Mouse (Mus musculus) thymus, postnatal 14 days (tissue): ENCODE measurements around the gene Mis12.

Experiments
- DNase-seq: peaks from one replicate; pipeline ENCODE4 v3.0.0; 2021

Mis12 gene

DNA sequence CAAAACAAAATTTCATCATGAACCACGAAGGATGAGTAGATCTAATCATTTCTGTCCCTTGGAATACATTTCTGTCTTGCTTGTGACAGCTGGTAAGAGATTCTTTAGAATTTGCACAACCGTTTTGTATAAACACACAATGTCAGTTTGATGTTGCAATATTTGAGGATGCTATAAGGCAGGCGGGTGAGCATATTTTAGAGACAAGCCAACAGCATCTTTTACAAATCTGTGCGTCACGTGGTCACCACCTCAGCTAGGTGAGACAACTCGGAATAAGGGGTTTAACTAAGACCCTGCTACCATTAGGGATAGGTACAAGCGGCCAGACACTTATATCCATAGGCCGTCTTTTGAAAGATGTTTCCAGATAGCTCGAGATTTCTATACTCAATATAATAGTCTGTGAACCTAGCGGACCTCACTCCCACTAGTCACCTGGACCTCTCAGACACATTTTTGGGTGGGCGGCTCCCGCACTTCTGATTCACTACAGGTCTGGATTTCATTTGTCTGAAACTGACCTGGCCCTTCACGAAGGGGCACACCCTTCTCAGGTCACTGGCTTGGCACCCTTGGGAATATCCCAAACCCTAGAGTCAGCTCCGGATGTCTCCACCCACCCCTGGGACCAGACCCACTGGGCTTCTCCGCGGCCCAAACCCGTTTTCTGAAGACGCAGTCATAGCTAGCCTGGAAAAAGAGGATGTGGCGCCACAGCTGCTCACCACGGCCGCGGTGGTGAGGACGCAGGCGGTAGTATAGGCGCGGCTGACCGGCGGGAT, 803 bp upstream of the Mis12 start:
- DNase-seq = no peak

DNA sequence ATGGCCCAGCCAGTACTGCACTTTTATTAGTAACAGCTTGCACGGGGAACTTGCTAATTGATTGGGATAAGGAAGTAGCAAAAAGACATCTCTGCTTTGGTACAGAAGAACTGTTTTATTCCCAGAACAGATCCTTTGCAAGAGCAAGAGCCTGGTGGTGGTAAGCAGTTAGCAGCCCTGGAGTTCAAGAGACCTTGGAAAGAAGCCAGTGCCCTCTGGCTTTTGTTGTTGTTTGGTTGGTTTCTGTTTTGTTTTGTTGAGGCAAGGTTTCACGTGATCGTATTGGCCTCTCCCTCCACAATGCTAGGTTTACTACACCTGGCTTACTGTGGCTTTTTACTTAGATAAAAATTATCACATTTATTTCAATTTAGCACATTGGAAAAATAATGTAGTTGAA, 8.9 kb downstream of the Mis12 start:
- DNase-seq = no peak

DNA sequence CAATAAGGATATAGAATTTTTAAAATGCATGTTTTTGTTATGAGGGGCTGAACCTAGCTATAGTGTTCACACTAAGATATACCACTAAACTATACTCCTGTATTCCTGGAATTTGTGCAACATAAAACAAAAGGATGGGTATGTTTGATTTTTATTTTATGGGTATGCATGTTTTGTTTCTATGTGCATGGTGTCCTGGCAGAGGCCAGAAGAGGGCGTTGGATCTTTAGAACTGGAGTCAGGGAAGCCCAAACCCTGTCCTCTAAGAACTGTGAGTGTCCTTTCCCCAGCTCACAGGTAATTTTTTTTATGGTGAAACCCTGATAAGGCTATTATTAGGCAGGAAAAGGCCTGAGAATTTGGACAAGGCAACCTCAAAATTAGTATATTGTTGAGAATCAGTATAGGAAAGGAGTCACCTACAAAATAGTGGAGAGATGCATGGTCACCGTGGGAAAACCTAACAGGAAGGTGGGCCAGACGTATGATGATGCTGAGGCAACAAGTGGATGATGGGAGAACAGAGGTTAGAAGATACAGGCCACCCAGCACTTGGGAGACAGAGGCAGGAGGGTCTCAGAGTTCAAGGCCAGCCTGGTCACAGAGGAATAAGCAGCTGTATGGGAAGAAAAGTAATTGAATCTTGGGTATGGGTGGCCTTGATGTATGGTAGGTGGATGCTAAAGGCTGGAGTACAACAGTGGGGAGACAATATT, 10.2 kb downstream of the Mis12 start:
- no peak for DNase-seq

DNA sequence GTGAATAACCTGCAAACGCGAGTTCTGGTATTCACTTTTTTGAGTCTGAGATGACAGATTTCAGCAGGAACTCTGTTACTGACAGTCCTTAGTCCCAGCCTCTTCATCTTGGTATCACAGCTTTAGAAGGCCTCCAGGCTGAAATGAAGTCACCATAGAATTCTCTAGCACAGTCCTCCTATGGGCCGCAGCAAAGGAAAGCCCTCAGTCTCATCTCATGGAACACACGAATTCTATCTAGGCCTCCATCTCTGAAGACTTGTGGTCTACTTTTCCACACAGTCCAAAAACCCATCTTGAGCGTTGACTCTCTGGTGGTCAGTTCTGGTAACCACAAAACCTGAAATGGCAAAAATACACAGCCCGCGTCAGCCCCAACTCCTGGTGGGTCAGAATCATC, 12.7 kb downstream of the Mis12 start:
- DNase-seq = no peak

DNA sequence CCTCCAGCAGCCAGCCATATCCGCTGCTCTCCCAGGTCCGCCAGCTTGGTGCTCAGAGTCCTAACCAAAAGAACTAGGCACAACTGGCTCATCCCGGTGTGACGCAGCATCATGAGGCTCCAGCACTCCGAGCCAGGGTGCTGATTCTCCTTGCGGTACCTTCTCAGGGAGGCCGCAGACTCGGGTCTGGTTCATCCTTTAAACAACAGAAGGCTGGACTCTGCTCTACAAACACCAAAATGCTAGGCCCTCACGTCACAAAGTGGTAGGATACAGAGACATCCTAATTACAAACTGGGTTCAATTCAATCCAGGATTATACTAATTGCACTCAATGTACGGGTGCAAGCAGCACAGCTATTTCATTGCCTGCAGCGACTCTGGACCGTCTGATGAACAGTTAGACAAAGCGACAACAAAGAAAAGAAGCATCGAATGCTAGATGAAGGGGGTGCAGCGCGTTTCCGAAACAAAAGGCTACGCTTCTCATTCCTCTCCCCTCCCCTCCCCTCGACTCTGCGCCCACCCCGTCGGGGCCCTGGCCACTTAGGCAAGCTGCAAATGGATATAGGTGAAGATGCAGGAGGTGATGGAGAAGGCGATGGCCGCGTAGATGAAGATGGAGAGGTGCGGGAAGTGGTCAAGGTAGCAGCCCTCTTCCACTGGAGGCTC, 13.2 kb downstream of the Mis12 start:
- no peak for DNase-seq

DNA sequence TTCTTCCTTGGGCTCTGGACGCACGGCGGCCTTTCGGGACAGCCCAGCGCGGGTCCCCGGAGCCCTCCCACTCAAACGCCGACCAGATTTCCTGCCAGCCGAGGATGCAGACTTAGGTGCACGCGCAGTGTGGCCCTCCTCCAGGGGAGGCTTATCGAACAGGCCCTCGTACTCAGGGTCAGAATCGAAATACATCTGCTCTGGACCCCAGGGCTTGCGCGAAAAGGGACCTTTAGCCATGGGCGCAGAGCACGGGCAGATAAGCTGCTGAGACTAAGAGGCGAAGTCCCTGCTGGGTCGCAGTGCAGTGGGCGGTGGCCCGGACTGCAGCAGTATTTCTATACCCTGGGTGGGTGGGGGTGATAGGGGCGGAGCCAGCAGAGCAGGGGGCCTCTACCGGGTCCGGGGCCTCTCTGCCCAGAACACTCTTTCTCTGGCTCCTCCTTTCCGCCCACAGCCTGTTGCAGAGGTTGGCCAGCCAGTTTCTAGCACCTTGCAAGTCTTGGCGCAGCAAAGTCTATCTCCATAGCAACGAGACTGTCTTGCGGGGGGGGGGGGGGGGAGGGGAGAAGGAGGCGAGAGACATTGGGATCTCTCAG, 13.9 kb downstream of the Mis12 start, which contains the start of gene 6330403K07Rik:
6330403K07Rik (minus strand) TSS at position 351 of the 599 bp plus-strand sequence.
- peak; percentile 17 for DNase-seq

DNA sequence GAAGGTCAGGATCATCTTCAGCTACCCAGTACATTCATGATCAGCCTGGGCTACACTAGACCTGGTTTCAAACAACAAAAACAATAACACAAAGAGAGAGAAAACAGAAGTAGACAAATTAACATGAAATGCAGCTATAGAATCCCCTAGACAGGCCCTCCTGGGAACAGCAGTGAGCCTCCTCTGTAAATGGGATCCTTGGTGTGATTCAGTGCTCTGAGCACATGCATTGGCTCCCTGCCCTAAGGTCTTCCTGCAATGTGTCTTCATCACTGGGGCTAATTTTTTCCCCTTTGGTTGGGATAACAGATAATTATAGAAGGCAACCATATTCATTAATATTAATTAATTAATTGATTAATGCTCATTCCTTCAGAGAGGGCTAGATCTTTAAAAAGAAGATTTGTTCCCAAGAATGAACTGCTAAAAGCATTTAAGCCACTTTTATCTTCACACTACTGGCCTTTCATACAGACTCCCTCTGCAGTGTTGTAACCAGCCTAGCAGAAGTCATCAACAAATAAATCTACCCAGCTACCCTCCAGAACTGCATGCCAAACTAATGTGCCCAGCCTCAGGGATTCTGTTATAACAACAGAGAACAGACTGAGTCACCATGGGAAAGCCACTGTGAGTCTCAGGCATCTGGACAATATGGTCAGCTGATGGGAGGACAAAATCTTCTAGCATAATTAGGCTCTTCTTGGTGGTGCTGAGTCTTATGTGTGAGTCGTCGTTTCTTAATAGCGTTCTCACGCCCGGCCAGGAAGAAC, 20.3 kb downstream of the Mis12 start:
- no peak for DNase-seq

DNA sequence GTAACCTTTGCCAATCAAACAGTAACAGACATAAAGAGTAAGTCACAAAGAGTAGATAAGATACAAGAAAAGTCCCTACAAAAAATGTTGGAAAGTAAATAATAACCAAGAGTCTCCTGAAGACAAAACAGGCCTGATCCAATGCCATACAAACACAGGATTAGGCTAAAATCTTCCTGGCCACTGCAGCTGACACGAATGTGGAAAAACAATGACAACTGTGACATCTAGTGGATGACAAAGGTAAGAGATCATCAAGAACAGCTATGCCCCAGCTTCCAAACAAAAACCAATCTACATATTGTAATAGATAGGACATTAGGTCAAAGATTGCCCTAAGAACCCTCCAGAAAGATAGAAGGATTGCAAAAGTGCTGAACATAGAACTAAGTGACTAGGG, 33.1 kb downstream of the Mis12 start:
- no peak for DNase-seq

DNA sequence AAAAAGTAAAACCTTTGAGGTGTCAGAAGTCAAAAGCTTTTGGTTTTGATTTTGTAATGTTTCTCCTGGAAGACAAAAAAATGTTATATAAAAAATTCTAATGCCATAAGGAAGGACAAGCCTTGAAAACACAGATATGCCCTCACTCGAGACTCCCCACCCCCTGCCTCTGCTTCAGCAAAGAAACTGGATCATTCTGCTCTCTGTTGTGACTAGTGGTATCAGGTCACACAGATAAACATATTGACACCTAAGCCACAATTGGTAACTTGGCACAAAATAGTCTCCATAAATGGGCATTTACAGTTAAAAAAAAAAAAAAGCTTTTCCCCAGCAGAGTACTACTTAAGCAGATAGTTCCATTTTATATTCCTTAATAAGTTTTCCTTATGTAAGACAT, 56.9 kb downstream of the Mis12 start:
- DNase-seq = no peak
